Mouse (Mus musculus): ENCODE results near the gene Trim9.

The Trim9 gene

DNA sequence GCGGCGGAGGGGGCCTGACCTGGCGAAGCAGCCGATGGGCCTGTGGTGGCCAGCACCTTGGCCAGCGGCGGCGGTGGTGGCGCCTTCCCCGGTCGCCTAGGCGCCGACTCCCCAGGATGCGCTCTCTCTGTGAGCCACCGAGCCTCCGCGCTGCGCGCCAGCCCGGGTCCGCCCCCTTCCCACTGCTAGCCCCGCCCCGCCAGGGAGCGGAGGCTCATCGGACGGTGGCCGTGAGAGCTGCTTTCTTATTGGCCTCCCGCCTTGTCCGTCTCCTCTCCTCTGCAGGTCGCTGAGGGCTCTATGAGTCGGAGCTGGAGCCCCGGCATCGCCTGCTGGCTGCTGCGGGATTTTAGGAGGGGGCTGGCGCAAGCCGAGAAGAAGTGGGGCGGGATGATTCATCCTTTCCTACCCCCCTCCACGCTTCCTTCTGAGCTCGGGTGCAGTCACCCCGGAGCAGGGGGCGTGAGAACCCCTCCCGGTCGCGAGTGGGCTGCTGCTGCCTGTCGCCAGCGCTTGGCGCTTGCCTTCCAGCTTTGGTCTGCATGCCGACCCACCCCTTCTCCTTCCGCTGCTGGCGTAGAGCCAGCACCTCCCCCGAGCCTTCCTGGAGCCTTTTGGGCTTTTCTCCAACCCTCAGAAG, at the start of gene Trim9:
TSS of gene Trim9 (minus strand) at position 413 of the 640 bp plus-strand sequence.
- DNase-seq: peak; percentile 83 to 88

DNA sequence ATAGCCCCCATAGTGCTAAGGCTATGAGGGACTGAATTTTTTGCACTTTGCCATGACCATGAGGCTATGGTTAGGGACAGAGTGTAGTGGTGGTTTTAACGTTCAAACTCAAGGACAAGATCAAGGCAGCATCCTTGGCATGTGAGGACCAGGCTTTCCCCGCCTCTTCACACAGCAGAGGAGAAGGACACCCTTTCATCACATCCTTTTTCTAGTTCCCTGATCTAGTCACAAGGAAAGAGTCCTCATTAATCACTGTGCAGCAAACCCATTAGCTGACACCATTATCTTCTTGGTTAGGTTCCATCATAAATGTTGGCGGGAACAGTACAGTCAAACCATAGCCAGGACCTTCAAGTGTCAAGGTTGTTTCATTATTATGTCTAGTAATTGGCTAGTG, 47.6 kb upstream of the Trim9 start:
- no peak for DNase-seq

DNA sequence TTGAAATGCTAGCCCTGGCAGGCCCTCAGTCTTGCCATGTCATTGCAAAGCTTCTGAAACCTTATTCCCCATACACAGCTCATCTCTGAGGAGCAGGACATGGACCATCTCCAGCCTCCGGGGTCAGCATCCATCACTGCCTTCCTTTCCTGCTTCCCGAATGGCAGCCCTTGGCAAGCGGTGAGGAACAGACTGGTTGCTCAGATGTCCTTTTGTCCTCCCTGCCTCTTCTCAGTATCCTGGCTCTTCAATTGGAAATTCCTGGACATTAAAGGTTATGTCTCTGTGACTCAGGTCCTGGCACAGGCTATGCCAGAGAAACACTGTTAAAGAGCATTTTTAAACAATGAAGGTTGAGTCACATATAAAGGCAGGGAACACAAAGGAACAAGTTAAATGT, 43.8 kb upstream of the Trim9 start:
- no peak for DNase-seq

DNA sequence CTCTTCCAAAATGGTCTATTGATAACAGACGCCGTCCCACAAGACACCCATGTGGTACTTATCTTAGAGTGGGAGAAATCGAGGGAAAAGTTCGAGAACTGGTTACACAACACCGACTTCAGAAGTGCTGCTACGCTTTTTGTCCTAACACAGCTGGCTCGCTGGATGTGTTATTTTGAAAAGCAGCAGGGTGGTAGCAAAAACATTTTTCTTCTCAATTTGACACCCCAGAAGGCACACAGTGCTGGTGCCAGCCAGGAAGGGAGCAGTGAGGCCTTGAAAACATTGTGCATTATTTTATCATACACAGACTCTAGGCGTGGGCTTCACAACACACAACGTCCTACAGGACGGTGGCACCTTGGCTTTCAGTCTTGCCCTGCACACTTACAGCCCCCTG, 27.6 kb upstream of the Trim9 start:
- no peak for DNase-seq

DNA sequence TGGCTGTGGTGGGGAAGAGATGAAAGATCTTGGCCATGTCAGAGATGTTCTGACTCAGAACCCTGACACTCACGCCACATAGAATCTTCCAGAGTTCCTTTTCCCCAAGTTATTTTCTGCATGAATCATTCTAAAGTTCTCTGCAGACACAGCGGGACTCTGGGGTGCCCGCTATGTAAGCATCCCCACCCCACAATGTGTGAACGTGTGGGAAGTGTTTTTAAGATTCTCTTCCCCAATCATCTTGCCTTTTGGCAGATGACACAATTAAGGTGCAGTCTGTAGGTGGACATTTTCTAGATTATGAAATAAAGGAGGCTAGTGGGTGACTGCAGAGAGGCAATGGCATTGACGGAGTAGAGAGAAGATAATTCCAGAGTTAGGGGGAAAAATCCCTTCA, 25.5 kb upstream of the Trim9 start:
- no peak for DNase-seq

DNA sequence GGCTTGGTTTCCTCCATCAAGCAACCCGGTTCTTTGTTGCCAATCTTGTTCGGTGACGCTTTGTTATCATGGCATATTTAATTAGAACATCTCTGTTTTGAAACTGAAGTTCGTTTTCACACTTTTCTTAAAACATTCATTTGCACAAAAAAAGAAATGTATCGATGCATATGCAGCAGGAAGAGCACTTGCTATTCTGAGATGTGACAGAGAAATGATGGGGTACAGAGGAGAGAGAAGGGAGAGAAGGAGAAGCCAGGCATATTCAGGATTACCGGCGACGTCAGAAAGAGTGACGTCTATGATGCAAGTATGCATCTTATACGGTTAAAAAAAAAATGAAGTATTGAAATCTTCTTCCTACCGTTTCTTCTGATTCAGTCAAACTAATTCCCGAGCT, 21.9 kb upstream of the Trim9 start:
- DNase-seq: no peak

DNA sequence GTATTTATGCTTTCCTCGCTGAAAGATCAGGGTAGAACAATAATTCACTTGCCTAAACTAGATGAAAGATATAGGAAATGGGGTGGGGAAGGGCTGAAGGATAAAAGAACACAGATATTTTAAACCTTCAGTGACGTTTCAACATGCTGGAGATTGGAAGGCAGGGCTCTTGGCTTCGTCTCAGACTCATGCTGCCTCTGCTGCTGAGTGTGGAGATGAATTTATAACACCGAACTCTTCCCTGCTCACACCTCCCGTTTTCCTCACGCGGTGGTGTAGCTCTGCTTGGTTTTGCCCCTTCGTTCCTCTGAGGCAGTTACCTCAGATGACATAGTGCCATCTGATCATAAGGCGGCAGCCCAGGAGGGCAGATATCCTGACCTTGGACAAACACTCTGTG, 21.4 kb upstream of the Trim9 start:
- DNase-seq: no peak

DNA sequence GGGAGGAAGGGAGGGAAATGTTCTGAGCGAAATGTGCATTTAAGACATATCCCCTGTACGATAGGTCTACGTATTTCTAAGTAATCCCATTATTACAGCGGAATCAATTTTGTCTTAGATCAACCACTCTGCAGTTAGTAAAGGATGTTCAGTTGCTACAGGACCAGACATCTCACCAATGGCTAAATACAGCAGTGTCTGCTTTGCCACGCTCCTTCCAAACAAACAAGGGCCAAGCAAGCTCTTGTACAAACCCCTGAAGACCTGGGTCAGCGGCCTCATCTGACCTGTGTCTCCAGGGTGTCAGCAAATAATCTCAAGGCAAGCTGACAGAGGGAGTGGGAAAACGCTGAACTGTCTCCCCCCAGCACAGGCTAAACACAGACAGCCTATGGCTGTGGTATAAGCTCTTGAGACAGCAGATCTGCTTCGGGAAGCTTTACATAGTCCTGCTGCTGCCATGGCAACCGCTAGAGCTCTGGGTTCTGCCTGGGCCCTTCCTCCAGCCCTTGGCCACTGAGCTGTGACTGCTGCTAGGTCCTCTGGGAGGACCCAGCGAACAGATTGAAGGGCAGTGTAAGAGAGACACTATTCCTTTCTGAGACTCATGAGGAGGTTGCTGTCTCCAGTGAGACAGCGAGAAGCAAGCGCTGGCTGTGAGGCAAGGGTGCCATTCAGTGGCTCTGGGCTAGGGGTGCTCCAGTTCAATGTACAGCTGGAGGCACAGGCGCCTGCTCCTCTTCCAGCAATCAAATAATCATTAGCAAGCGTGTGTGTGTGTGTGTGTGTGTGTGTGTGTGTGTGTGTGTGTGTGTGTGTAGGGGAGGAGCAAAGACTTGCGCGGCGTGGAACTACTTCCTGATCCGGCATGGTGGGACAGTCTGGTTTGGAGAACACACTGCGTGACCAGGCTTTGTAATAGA, 20.2 kb upstream of the Trim9 start:
- no peak for DNase-seq

DNA sequence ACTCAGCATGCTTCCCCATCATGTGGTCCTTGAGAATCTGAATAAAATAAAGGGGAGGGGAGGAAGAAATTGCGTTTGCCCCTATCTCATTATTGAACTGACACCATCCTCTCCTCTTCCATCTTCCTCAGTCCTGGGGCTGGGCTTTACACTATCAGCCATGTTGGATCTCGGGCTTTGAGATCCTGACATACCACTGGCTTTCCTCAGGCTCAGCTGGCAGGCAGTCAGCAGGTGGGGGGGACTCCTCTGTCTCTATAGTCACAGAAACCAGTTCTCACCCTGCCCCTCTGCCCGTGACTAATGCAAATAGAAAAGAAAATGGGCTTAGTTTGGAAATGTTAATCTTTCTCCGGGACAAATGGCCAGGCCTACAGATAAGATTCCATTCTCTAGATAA, 15.6 kb upstream of the Trim9 start:
- no peak for DNase-seq

DNA sequence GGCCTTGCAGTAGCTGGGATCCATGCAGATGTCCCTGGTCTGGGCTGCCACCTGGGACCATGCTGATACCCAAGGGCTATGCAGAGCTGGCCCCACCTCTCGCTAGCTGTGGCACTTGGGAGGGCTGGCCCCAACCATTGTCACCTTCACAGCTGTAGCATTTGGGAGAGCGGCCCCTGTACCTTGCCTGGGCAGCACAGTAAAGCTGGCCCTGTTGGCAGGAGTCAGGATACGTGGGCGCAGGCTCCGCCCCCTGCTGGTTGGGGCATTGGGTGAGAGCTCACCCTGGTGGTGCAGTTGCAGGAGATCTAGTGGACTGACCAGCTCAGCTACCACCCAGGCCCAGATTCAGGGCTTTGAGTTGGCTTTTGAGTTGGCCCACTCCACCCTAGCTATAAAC, 12.9 kb upstream of the Trim9 start:
- peak; percentile 9 to 28 for DNase-seq

DNA sequence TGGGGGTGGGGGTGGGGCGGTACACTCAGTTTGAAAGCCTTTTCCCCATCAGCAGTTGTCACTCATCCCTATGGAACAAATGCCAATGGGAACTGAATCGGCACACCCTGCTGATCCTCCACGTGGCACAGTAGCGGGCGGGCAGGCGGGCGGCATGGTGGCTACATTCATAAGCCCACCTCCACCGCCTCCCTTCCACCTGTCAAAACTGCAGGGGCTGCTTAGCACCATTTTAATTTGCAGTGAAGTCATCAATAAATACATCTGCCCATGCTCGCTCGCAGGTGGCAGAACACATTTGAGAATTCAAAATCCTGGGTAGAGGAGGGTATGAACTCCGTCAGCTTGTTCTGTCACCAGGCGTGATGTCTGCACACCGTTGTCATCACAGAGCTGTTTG, 12.0 kb upstream of the Trim9 start:
- DNase-seq: no peak

DNA sequence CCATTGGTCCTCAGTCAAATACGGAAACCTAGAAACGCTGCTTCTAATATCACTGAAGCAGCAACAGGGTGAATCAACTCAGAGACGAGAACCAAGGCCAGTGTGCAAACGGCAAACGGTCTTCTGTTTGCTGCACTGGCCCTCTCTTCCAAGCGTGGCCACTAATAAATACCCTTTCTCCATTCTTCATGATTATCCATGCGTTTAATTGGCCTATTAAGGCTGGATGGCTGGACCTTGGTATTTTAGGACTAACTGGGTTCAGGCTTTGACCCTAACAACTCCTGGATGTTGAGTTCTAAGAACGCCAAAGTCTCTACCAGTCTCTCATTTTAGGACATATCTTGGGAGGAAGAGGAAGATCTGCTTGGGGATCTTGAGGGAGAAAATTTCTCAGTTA, 7.5 kb upstream of the Trim9 start:
- no peak for DNase-seq

DNA sequence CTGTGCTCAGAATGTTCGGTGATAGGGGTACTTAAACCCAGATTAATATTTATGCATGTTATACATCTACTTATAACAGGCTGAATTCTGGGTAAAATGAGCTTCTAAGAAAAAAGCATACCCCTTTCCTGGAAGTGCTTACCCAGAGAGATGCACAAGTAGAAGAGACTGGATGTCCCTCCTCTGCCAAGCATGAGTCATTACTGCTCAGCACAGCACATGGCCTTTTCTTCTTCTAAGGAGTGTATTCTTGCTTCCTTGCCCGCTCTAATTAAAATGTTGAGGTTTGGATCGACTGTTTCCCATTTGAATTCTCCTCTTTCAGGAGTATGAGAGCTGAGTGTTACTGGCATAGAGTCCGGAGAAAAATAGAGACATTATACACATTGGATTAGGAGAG, 3.1 kb upstream of the Trim9 start:
- DNase-seq: no peak

DNA sequence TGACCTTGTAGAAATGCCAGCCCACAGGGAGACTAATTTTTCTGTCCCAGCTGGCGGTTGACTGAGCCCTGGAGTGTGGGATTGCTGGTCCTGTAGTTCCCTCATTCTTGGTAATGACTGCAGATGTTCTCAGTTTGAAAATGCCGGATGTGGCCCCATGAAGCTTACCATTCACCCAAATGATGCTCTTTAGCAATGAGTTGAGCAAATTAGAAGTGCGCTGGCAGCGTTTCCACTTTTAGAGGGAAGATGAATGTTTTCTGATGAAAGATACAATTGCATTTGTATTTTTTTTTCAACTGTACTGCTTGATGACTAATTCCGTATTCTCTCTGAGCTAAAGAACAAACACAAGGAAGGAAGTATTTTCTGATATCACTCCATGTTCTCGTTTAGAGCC, 2.4 kb upstream of the Trim9 start:
- no peak for DNase-seq

DNA sequence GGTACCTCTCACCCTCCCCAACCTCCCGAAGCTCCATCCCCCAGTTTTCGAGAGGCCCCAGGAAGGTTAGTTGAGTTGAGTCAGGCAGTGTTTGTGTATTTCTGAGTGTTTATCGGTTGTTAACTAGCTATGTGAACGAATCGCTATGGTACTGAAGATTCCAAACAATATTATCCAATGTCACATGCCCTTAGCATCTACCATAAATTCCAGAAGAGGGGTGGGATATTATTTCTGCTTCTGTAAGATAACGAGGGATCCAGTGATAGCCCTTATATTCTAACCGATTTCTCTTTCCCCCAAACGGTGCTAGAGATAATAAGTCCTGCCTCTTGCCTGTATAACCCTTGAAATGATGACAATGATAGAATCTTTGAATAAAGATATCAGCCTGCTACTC, 612 bp upstream of the Trim9 start:
- no peak for DNase-seq

DNA sequence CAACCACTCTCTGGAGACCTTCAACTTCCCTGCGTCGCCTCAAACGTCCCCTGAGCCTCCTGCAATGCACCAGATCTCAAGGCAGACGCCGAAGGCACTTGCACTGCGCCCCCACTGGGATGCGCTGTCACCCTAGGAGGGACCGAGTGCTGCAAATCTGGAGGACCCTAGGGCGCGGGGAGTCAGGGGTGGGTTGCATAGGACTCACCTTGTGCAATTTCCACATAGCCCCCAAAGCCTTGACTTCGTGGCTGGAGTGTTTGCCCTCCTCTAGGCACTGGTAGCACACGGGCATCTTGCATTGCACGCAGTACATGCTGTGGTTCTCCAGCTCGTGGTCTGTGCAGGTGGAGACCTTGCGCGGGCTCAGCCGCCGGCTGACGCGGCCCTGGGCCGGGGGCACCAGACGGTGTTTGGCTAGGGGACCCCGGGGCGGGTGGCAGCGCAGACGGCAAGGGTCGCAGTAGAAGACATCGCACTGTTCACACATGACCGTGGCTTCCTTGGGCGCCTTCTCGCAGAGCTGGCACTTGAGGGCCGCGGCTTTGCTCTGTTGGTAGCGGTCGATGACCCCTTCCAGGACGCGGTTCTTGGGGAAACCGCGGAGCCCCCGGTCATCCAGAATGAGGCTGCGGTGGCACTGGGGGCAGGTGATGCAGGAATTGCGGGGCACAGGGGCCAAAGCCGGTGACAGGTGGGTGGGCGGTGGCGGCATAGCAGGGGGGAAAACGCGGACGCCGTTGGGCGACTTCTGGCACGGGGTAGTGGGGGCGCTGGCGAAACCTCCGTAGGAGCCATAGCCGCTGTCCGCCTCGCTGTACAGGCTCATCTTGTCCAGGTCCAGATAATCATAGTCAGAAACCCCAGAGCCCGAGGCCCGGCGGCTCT, 1.0 kb downstream of the Trim9 start:
- peak; percentile 13 to 19 for DNase-seq

DNA sequence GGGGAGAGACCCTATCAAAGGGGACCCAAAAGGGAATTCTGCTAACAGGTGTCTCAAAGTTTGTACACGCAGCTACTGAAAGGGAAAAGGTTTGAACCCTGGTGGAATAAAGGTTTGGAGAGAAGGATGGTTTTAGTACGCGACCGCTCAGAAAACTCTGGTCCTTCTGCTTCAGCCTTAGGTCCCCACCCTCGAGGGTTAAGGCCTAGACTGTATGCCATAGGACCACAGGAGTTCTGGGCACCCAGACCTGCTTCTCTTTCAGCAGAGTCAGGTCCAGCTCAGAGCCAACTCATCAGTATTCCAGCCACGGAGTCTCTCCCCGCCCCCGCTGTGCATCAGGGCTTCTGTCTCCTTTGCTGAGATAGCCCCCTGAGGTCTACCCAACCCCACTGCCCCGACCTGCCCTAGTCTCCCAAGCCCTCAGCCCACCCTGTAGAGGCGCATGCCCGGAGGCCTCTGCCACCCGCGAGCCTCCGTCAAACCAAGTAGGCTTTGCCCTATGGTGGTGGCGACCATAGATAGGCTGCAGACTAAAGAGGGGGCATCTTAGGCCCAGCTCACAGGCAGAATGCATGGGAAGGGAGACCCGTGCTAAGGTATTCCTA, 1.8 kb downstream of the Trim9 start:
- DNase-seq: peak in 1 of 2 experiments; percentile 7

DNA sequence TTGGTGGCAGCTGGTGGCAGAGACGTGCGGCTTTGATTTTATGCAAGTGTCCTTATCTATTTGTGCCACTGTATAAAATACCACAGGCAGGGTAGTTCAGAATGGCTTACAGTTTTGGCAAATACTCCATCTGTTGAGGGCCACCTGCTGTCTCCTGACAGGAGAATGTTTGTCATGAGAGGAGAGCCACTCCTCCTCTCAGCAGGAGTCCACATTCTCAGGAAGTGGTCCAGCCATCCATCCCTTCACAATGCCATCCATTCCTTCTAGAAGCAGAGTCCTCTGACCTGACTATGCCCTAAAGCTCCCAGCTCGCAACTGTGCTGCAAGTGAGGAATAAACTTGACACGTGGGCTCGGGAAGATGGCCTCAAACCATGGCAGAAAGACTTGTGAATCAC, 12.2 kb downstream of the Trim9 start:
- DNase-seq: no peak

DNA sequence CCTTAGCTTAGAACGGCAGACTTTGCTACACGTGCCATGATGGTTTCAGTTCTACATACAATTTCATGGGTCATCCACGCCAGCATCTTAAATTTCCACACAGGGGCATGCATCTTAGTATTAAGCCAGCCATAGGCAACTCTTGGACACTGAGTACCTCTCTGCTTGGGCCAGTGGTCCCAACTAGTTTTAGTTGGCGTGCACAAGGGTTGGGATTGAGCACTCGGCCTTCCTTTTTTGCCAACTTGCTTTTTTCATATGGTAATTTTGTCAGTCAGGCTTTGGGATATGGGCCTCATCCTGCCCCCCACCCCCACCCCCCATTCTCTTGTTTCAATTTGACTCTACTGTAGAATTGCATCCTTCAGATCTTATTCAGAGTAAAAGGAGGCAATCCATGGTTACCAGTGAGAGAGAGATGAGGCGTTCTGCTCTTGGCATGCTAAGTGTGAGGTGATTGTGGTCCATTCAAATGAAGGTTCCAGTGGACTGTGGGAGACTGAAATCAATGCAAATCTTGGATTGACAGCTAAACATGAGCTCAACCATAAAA, 14.1 kb downstream of the Trim9 start:
- no peak for DNase-seq

DNA sequence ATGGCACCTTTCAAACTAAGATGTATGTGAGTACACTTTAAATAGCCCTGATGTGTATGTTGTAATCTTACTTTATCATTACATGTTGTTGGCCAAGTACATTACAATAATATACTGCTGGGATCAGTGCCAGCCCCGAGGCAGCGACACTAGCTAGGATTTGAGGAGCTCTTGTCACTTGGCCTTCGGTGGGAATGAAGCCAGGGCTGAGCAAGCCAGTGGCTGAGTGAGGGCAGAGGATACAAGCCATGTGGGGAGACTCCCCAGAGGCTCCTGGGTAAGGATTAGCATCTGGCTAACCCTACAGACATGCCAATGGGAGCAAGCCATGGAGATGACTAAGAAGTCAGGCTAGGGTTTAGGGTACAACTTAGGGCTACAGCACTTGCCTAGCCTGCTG, 18.4 kb downstream of the Trim9 start:
- DNase-seq: no peak

DNA sequence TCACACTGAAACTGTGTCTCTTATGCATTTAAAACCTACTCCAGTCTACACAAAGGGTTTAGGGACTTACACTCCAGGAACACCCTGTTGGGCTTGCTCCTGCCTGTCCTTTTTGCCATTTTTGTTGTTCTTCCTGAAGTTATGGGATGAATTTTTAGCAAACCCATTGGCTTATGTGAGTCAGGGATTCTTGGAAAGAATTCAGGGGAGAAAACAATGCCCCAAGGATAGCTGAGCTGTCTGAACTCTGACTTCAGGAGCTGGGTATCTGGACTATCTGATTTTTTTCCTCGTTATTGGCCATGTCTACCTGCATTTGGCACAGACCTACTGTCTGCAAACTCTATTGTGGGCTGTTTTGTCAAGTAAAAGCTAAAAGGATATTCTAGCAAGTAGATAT, 20.5 kb downstream of the Trim9 start:
- no peak for DNase-seq

DNA sequence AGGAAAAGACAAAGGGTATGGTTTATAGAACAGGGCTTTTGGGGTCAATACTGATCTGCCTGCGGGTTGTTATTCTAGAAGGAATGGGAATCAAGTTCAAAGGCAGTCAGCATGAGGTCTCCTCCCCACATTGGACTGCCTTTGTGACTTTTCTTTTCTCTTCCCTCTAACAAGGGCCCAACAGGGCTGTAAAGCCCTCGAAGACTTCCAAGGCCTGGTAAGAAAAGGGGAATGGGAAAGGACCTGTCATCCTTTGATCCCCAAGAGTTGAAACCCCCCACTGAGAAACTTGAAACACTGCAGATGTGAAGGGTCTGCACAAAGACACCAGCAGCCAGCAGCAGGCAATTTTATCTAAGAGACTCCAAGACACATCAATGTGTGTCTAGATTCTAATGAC, 21.0 kb downstream of the Trim9 start:
- DNase-seq: no peak

DNA sequence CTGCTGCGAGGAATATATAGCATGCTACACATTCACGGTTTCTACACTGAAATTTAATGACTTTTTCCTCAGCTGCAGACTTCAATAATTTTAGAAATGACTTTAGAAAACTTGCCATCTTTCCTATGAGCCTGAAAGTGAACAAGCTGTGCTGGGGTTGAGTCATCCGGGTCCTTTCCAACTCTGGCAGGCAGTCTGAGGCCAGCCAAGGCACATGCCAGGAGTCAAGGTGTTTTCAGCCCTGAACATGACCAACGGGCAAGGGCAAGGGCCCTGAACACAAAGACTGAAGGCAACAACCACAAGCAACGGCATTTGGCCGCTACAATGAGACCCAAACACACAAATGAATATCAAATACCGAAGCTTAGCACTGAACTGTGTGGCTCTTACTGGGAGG, 21.6 kb downstream of the Trim9 start:
- DNase-seq: no peak

Measured in thymus, postnatal 36 days (tissue).